Mouse (Mus musculus) ovary, postnatal 36 days (tissue): ENCODE results near the gene Guk1.

Source experiments
- DNase-seq: peaks from one replicate; pipeline ENCODE4 v3.0.0; 2022; ENCODE audit warnings: low spot score, mixed read lengths

Gene Guk1

GRCm38 (mm10) chr11:59163255-59164236, 28.5 kb downstream of the Guk1 start, which contains the start of gene Iba57:
Gene Iba57, minus strand, starts transcription at chr11:59163739.
- DNase-seq: peak; percentile 97

- no peak for DNase-seq
Observed at GRCm38 (mm10) chr11:59162443-59163254, 29.4 kb downstream of the Guk1 start.

GRCm38 (mm10) chr11:59161398-59161797, 30.6 kb downstream of the Guk1 start:
- DNase-seq: no peak

- no peak for DNase-seq
Observed at GRCm38 (mm10) chr11:59159558-59159957, 32.5 kb downstream of the Guk1 start.

GRCm38 (mm10) chr11:59159099-59159498, 32.9 kb downstream of the Guk1 start:
- no peak for DNase-seq

- DNase-seq: no peak
Observed at GRCm38 (mm10) chr11:59155900-59156299, 36.1 kb downstream of the Guk1 start.

GRCm38 (mm10) chr11:59154220-59154619, 37.8 kb downstream of the Guk1 start:
- DNase-seq: no peak

- DNase-seq: no peak
Observed at GRCm38 (mm10) chr11:59151729-59152128, 40.3 kb downstream of the Guk1 start.

- DNase-seq: no peak
Observed at GRCm38 (mm10) chr11:59149302-59149701, 42.7 kb downstream of the Guk1 start.

- DNase-seq: no peak
Observed at GRCm38 (mm10) chr11:59142962-59143361, 49.0 kb downstream of the Guk1 start.

GRCm38 (mm10) chr11:59141772-59142370, 50.1 kb downstream of the Guk1 start:
- DNase-seq: no peak

GRCm38 (mm10) chr11:59138537-59139486, 53.2 kb downstream of the Guk1 start:
- DNase-seq: no peak

GRCm38 (mm10) chr11:59136994-59137706, 54.9 kb downstream of the Guk1 start:
- DNase-seq: no peak

GRCm38 (mm10) chr11:59135904-59136452, 56.0 kb downstream of the Guk1 start, which contains the start of gene Obscn:
Gene Obscn, minus strand, starts transcription at chr11:59136402.
- DNase-seq: no peak

GRCm38 (mm10) chr11:59135051-59135820, 56.8 kb downstream of the Guk1 start:
- DNase-seq: no peak

- no peak for DNase-seq
Observed at GRCm38 (mm10) chr11:59134373-59134997, 57.5 kb downstream of the Guk1 start.
